ENCODE assay signal across 7 mouse cellular contexts in the genomic region with DNA sequence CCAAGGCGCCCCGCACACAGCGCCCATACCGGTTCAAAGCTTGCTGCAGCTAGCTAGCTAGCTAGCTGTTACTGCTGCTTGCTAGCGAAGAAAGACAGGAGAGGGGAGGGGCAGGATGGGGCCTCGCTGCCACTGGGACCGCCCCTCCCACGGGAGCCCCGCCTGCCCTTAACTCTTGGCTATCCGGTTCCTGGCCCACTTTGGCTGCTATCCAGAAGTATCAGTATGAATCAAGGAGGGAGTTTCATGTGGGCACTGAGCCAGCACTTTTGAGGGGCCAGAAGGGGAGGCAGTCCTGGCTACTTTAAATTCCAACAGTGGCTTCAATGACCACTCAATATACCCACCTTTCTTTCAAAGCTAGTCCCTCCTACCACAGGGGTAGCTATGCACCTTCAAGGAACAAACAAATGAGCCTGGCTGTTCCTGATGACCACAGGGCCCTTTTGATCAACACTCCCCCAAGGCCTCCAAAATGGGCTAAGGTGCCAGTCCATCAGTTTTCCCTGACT. TPM values are rescaled to one million over a fixed set of nuclear protein-coding genes. Genes with fewer than 3 reads are reported as not detected.
DNase-seq lines count a peak whose midpoint lies in the region; ATAC-seq lines count a peak whose summit lies in the region.

No protein-coding gene starts in this region.

- H3K9me3 ChIP-seq in hindbrain, embryonic 10.5 days: no peaks in the 10 kb centered on the region
- H3K9me3 ChIP-seq in limb, embryonic 15.5 days: no peaks in the 10 kb centered on the region
- H3K9me3 ChIP-seq in neural tube, embryonic 14.5 days (ENCODE audit: control insufficient read depth, low read length): no peaks in the 10 kb centered on the region

- 1% methylated on average over 10 of the region's 10 CpGs for WGBS in hindbrain, embryonic 10.5 days
- 0% methylated on average over 10 of the region's 10 CpGs for WGBS in limb, embryonic 15.5 days
- 0% methylated on average over 10 of the region's 10 CpGs for WGBS in neural tube, embryonic 14.5 days

- 0 out of 2 replicates have a peak overlapping the region, but pooled peaks have one; percentile 7 for H3K4me2 ChIP-seq in limb, embryonic 15.5 days
- peak overlapping the region; percentile 14; the same call in 1 of the 2 replicates for H3K4me2 ChIP-seq in neural tube, embryonic 14.5 days (ENCODE audit: low read depth, low read length)

- ATAC-seq in limb, embryonic 15.5 days (ENCODE audit: insufficient number of reproducible peaks, low FRiP score, low TSS enrichment, low read depth): no peak
- peak; percentile 49; the same call in 1 of the 2 replicates for ATAC-seq in neural tube, embryonic 14.5 days (ENCODE audit: low read depth)

- no peak overlapping the region for H3K9ac ChIP-seq in limb, embryonic 15.5 days
- no peak overlapping the region for H3K9ac ChIP-seq in neural tube, embryonic 14.5 days (replicated peaks; ENCODE audit: low read depth, low read length)

- peaks cover 24% of the 10 kb centered on the region for H3K27me3 ChIP-seq in hindbrain, embryonic 10.5 days (ENCODE audit: insufficient read depth, poor library complexity, severe bottlenecking)
- 0 out of 2 replicates have a peak, but pooled peaks cover 4% of the 10 kb centered on the region for H3K27me3 ChIP-seq in limb, embryonic 15.5 days
- H3K27me3 ChIP-seq in neural tube, embryonic 14.5 days (ENCODE audit: control insufficient read depth, insufficient read depth, low read length): no peaks in the 10 kb centered on the region

- H3K27ac ChIP-seq in hindbrain, embryonic 10.5 days: peak overlapping the region; percentile 51; the same call in 1 of the 2 replicates
- H3K27ac ChIP-seq in limb, embryonic 15.5 days: no peak overlapping the region
- H3K27ac ChIP-seq in neural tube, embryonic 14.5 days (ENCODE audit: low read depth, low read length): no peak overlapping the region

- H3K4me3 ChIP-seq in hindbrain, embryonic 10.5 days: peak overlapping the region; percentile 36
- no peak overlapping the region for H3K4me3 ChIP-seq in limb, embryonic 15.5 days
- no peak overlapping the region for H3K4me3 ChIP-seq in neural tube, embryonic 14.5 days (ENCODE audit: low read depth, low read length)

- no peaks in the 10 kb centered on the region for H3K36me3 ChIP-seq in hindbrain, embryonic 10.5 days
- H3K36me3 ChIP-seq in limb, embryonic 15.5 days: no peaks in the 10 kb centered on the region
- H3K36me3 ChIP-seq in neural tube, embryonic 14.5 days (ENCODE audit: control insufficient read depth, insufficient read depth, low read length): no peaks in the 10 kb centered on the region

- peaks cover 72% of the 10 kb centered on the region for H3K4me1 ChIP-seq in hindbrain, embryonic 10.5 days (replicated peaks)
- peaks cover 20% of the 10 kb centered on the region for H3K4me1 ChIP-seq in limb, embryonic 15.5 days
- peaks cover 21% of the 10 kb centered on the region for H3K4me1 ChIP-seq in neural tube, embryonic 14.5 days (ENCODE audit: control insufficient read depth, insufficient read depth, low read length)

- peak; percentile 64 for DNase-seq in right cerebral cortex, adult 18-20 months
- DNase-seq in right cerebral cortex, postnatal 25 days: no peak
- peak; percentile 89 to 90 for DNase-seq in cerebellum, postnatal 10 days
- DNase-seq in hindbrain, embryonic 10.5 days (ENCODE audit: low spot score): peak; percentile 36
- DNase-seq in gastrocnemius, postnatal 25 days: no peak

RNA-seq across cellular contexts. Expression of a gene that starts 37.2 kb away (rescaled TPM):
- polyA plus RNA-seq in hindbrain, embryonic 10.5 days (2016; fragmentation: Nextera tagmentation; extraction: Ambion mirVana): 2.1 and 2.6 TPM in 2 replicates
- 11.6 and 13.7 TPM in 2 replicates for polyA plus RNA-seq in limb, embryonic 15.5 days (2015; fragmentation: Nextera tagmentation; extraction: Ambion mirVana)
- 10.7 and 16.0 TPM in 2 replicates for polyA plus RNA-seq in neural tube, embryonic 14.5 days (2014; fragmentation: Nextera tagmentation; extraction: Ambion mirVana)
- under 1 TPM; 0.05 to 0.21 TPM for total RNA-seq in gastrocnemius, postnatal 25 days (2021)

RNA-seq across cellular contexts. Expression of a gene that starts 47.4 kb away (rescaled TPM):
- polyA plus RNA-seq in hindbrain, embryonic 10.5 days (2016; fragmentation: Nextera tagmentation; extraction: Ambion mirVana): 19.9 and 21.4 TPM in 2 replicates
- polyA plus RNA-seq in limb, embryonic 15.5 days (2015; fragmentation: Nextera tagmentation; extraction: Ambion mirVana): 21.3 and 22.8 TPM in 2 replicates
- polyA plus RNA-seq in neural tube, embryonic 14.5 days (2014; fragmentation: Nextera tagmentation; extraction: Ambion mirVana): 6.6 and 8.6 TPM in 2 replicates
- 10 to 100 TPM; 11.3 to 14.6 TPM for total RNA-seq in gastrocnemius, postnatal 25 days (2021)

RNA-seq across cellular contexts. Expression of a gene that starts 55.5 kb away (rescaled TPM):
- 39.9 and 46.5 TPM in 2 replicates for polyA plus RNA-seq in hindbrain, embryonic 10.5 days (2016; fragmentation: Nextera tagmentation; extraction: Ambion mirVana)
- polyA plus RNA-seq in limb, embryonic 15.5 days (2015; fragmentation: Nextera tagmentation; extraction: Ambion mirVana): 35.4 and 38.6 TPM in 2 replicates
- 36.1 and 37.3 TPM in 2 replicates for polyA plus RNA-seq in neural tube, embryonic 14.5 days (2014; fragmentation: Nextera tagmentation; extraction: Ambion mirVana)
- 10 to 100 TPM; 31.2 to 34.0 TPM for total RNA-seq in gastrocnemius, postnatal 25 days (2021)

RNA-seq across cellular contexts. Expression of a gene that starts 58.7 kb away (rescaled TPM):
- 534 and 601 TPM in 2 replicates for polyA plus RNA-seq in hindbrain, embryonic 10.5 days (2016; fragmentation: Nextera tagmentation; extraction: Ambion mirVana)
- 1.1 and 1.3 TPM in 2 replicates for polyA plus RNA-seq in limb, embryonic 15.5 days (2015; fragmentation: Nextera tagmentation; extraction: Ambion mirVana)
- polyA plus RNA-seq in neural tube, embryonic 14.5 days (2014; fragmentation: Nextera tagmentation; extraction: Ambion mirVana): 40.9 and 60.1 TPM in 2 replicates
- total RNA-seq in gastrocnemius, postnatal 25 days (2021): not detected

Comparison
In these comparisons a context has a peak if more than half of its experiments do, and no peak if none do; other contexts are left out.
1. DNase-seq: peak in right cerebral cortex, adult 18-20 months (single experiment), cerebellum, postnatal 10 days (2 of 2) and hindbrain, embryonic 10.5 days (single experiment); none in right cerebral cortex, postnatal 25 days (single experiment) and gastrocnemius, postnatal 25 days (single experiment).